Mouse (Mus musculus) cerebellum, postnatal 14 days (tissue): ENCODE measurements around the gene Rnf126.
"Not testable (repeated sequence)": the region's sequence is repeated elsewhere in the genome, so short reads cannot be mapped to it uniquely, and the experiment has no call there.

Experiments
- DNase-seq, 2 experiments: peaks; one replicate each; pipeline ENCODE4 v3.0.0; 2021; ENCODE audit warnings: mixed read lengths in 2 of 2

Gene Rnf126

DNA sequence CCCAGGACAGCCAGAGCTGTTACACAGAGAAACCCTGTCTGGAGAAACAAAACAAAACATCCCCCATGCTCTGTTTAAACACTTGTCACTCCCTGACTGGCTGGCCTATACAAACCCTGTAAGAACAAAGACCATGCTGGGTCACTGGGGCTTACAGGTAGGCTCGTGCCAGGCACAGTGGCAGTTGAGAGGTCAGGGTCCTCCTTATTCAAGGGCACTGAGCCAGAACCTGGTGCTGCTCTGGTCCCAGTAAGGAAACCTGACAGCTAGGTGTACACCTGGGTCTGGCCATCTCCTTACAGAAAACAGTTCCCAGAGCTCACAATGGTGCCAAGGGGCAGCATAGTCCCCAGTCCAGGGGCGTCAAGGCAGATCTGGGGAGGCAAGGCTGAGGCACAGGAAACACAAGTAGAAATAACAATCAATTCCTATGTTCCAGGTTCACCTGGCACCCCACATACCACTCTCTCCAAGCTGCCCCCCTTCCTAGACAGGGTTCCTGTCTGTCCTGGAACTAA is 1.5 kb downstream of the Rnf126 start:
- no peak for DNase-seq

DNA sequence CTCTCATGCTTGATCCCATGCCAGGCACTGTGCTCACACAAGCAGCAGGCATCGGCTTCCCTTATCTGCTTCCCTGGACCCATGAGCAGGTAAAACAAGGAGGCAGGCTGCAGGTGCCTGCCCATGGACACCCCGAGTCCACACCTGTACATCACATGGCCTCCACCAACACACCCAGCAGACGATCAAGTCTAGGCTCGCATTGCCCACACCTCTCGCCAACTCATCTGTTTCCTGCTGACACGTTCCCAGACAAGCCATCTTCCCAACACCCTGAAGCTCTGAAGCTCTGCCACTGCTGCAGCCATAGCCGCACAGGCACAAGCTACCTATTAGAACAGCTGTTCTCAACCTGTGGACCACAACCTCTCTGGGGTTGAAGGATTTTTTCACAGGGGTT is 2.5 kb downstream of the Rnf126 start:
- no peak for DNase-seq

DNA sequence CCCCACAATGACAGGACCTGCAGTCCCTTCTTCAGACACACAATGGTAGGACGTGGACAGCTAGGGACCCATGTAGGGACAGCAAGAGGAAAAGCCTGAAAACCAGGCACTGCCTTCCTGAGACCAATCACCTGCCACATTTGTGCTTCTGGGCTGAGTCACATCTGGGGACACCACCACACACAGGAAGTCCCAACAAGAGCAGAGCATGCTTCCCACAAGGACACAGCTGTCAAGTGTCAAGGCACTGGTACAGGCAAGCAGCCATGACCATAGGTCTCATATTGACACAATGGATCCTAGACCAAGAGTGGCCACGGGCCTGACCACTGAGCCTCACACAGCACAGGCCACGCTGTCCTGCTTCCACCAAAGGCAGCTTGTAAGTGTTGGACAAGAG is 3.9 kb downstream of the Rnf126 start:
- no peak for DNase-seq

DNA sequence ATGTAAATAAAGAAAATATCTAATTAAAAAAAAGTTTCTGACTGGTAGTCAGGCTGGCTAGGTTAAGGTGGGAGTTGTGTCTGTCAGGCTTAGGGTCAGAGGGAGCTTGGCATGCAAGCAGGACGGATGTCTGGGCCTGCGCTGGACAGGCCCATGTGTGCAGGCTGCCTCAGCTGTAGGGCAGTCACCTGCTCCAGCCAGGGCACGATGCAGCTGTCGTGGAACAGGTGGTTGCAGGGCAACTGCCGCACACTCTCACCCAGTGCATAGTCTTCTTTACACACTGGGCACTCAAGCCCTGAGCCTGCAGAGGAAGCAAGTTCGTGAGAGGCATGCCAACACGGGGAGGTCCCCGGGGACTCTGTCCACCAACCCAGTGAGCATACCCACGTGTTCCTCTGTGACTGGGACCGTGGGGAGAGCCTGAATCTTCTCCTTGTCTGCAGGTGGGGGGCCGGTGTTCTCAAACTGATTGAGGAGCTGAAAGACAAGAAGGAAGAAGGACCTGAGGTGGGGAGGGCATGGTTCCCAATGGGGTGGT is 6.1 kb downstream of the Rnf126 start:
- no peak for DNase-seq

DNA sequence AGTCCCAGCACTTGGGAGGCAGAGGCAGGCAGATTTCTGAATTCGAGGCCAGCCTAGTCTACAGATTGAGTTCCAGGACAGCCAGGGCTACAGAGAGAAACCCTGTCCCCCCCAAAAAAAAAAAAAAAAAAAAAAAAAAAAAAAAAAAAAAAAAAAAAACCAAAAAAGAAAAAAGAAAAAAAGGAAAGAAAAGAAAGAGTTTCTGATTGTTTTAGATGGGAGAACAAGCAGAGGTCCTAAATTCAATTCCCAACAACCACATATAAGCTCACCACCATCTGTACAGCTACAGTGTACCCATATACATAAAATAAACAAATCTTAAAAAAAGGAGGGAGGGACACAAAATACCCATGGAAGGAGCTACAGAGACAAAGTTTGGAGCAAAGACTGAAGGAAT is 7.1 kb downstream of the Rnf126 start:
- DNase-seq: not testable (repeated sequence)

DNA sequence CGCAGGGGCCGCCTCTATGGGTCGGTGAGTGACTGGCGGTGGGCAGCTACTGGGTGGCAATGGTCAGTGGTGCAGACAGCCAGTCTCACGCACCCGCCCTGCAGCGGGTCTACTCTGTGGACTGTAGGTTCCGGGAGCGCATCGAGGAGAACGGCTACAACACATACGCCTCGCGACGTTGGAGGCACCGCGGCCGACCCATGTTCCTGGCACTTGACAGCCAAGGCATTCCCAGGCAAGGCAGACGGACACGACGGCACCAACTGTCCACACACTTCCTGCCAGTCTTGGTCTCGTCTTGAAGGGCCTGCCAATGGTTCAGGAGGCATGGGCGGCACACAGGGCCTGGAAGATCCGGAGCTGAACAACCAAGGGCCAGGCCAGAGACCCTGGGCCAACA is 10.1 kb downstream of the Rnf126 start:
- DNase-seq: no peak

DNA sequence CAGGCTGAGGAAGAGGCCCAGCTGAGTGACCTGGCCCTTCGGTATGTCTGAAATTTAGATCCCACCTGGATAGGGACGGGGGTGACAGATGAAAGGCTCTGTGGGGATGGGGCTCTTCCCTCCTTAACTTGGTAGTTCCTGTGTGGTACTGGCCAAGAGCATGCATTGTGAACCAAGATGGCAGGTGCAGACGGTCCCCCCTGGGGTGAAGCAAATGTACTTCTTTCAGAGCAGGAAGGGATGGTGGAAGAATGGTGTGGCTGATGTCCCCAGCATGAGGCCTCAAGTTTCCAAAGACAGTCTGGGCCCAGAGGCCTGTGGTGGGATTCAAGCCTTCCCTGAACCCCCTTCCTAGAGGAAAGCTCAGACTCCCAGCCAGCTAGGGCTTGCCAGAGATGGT is 10.9 kb downstream of the Rnf126 start:
- DNase-seq: no peak

DNA sequence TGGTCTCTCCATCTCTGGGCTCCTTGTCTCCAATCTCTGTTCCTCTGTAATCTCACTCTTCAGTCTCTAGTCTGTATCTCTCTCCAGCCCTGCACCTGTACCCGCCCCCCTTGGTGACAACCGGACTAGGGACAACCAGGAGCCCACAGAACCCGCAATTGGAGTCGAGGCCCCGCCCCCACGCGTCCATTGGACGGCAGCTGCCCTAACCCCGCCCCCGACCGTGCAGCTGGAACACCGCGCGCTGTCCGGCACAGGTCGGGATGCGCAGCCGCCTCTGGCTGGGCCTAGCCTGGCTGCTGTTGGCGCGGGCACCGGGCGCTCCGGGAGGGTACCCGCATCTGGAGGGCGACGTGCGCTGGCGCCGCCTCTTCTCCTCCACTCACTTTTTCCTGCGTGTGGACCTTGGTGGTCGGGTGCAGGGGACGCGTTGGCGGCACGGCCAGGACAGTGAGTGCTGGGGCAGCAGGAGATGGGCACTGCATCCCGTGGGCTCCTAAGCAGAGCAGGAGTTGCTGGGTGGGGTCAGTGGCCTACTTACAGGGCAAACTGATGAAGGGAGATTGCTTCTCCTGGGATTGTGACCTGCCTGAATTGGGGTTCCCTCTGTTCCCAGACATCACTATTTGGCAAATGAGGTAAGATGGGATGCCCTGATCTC is 11.8 kb downstream of the Rnf126 start, which contains the start of gene Fgf22:
TSS of gene Fgf22 (plus strand) at position 221 of the 661 bp plus-strand sequence.
- DNase-seq: peak; percentile 60 to 73

DNA sequence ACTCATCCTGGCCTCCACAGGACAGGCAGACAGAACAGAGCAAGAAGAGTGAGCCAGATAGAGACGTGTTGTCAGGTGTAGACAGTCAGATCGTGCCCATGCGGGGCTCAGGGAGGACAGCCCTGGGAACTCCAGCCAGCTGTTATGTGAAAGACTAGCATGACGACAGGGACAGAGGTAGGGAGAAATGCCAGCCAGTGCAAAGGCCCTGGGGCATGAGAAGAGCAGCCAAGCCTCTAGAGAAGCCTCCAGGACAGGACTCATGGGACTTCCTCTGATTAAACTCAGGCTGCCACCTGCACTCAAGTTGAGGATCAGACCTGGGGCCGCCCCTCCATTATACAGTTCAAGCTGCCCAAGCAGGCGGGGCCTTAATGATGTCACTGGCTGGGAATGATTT is 18.3 kb downstream of the Rnf126 start:
- peak in 1 of 2 experiments; percentile 9 for DNase-seq

DNA sequence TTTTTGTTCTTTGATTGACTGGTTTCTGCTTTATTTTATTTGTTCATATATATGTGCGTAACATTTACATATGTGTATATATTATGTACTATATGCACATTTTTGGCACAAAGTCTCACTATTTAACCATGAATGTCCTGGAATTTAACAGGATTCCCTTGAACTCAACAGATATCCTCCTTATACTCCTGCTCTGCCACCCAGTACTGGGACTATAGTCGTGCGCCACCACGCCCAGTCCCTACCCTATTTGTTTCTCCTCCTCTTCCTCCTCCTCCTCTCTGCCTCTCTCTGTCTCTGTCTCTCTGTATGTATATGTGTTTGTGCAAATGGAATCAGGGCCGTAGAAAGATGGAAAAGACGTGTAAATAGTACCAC is 20.0 kb downstream of the Rnf126 start:
- no peak for DNase-seq

DNA sequence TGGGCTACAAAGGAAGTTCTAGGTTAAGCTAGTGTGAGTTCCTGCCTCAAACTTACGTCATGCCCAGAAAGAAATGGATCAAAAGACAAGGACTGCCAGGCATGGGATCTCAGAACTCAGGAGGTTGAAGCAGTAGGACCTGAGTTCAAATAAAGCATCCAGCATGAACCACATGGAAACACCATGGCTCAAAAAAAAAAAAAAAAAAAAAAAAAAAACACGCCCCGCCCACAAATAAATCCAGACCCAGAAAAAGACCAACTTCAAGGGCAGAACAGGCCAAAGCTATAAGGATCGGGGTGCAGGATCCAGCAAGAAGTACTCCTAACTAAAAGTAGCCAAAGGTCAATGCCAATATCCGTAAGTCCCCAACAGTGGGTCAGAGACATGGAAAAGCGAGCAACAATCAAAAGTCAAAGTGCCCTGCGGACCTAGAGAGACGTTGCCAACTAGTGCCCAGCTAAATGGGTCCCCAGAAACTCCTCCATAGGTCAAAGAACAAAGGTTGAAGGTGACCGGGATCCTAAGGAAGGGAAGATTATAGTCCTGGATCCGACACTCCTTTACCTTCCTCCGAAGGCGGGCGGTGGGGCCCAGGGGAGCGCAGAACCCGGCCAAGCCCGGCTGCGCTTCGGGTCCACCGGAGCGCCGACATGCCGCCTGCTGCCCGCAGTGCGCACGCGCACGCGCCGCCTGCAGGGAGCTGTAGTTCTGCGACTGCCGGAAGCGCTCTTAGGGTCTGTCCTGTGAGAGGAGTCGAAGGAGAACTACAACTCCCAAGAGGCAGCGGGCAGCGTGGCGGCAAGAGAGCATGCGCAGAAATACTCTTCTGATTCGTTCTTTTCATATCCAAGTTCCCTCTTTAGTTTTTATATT is 20.6 kb downstream of the Rnf126 start, which contains the start of gene Polrmt:
TSS of gene Polrmt (minus strand) at position 684 of the 876 bp plus-strand sequence.
- peak; percentile 97 for DNase-seq

DNA sequence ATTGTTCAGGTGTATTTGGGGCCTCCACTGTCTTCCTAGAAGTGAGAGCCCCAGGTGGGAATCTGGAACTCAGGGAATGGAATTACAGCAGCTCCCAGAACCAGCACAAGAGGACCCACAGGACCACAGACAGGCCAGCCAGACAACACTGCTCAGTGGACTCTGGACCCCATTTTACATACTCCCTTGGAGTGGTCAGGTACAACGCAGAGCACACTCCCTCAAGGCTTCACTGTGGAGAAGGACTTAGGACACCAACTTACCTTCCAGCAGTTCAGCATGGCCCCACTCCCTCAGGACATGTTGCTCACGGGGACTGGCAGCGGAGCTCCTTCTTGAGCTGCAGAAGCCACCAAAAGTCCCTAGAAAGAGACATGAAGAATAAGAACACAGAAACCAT is 21.3 kb downstream of the Rnf126 start:
- DNase-seq: no peak

DNA sequence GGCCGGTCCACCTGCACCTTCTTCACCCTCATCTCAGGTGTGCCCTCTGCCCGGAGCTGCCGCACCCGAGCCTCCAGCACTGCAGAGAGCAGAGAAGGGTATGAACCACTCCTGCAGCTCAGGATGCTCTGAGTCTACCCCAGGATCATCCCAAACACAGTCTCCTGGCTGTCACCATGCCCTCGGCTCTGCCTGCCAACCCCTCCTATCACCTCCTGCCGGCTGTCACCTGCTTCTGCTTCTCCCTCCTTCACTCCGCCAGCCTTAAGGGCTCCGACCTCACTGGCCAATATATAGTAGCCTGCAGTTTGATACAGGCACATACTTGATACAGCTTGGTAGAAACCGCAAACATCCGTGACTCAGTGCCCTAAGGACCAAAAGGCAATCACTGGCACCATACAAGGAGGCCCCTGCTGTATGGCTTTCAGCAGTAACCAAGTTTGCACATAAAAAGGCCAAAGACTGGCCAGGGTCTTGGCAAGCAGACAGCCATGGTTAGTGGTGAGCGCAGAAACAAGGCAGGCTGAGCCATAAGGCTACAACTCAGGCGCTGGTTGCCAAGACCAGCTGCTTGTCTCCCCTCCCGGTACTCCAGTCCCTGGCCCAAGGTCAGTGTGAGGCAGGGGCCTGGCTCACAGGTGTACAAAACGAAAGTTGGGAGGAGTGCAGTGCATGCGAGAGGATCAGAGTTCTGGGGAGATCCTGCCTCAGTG is 22.9 kb downstream of the Rnf126 start:
- peak; percentile 75 to 77 for DNase-seq

DNA sequence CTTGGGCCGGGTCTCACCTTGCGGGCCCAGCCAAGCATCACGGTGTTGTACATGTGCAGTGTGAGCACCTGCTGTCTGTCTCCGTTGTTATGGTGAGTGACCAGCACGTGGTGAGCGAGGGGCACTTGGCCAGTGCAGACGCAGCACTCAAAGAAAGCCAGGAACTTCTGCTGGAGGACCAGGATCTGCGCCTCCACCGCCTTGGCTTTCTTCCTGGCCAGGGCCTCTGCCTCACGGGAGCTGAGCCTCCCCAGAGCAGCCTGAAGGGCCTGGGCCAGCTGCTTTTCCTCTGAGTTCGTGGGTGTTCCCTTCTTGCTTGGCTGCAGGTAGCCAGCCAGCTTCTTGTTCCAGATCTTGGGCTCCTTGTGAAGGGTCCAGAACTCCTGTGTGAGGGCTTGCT is 23.6 kb downstream of the Rnf126 start:
- peak; percentile 55 to 60 for DNase-seq

DNA sequence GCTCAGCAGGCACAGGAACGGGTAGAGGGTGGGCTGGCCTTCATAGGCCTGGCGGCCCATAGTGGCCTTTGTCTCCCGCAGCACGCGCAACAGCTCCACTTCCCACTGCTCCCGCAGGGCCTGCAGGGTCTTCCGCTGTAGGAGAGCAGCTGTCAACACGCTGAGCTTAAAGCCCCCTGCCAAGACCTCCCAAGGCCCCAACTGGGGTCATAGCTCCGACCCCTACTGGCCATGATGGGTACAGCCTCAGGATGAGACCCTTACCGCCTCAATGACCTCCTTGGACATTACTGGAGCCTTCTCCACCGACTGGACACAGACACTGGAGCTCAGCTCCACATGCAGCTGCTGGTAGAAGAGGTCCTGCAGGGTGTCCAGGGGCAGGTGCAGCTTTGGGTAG is 25.9 kb downstream of the Rnf126 start:
- DNase-seq: no peak

DNA sequence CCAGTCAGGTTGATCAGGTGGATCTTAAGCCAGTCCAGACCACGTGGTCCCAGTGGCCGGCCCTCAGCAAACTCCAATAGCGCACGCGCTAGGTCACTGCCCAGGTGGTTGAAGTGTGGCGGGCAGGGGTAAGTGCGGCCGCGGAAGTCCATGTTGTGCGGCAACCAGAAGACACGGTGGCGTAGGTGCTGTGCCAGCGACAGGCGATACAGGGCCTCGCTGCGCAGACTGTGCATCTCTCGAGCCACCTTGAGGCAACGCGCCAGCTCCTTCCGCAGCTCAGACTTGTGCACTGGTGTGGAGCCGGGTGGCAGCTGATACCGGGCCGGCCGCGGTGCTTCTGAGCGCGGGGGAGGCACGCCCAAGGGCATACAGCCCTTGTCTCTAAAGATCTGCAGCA is 27.5 kb downstream of the Rnf126 start:
- no peak for DNase-seq

DNA sequence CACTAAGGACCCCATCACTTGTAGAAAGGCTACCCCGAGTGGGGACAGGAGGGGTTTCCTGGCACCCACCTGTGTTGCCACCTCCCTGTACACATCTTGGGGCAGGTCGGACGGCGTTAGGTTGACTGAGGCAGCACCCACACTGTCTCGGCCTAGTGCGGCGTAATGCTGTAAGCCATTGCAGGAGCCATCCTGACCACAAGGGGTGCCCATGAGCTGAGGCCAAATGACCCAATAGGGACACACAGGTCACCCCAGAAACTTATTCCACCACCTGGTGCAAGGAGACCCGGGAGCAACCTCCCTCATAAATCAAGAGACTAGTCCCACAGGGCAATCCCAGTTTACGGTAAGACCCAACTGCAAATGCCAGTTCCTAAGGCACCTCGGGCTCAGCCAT is 28.5 kb downstream of the Rnf126 start:
- peak in 1 of 2 experiments; percentile 72 for DNase-seq

DNA sequence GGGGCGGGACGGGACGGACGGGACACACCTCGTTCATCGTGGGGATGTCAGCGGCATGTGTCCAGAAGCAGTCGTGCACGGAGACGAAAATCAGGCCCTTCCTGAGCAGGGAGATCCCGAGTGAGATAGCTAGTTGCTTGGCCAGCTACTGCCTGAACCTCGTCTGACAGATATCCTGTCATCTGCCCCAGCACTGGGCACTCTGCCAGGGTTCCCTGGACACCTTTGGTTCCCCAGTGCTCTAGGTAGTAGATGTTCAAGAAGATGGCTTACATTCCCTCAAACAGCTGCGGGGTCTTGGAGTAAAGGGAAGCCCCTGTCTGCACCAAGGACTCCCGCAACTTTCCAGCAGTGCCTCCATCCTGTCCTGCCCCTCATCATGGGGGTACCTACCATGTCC is 30.0 kb downstream of the Rnf126 start:
- peak in 1 of 2 experiments; percentile 61 for DNase-seq

DNA sequence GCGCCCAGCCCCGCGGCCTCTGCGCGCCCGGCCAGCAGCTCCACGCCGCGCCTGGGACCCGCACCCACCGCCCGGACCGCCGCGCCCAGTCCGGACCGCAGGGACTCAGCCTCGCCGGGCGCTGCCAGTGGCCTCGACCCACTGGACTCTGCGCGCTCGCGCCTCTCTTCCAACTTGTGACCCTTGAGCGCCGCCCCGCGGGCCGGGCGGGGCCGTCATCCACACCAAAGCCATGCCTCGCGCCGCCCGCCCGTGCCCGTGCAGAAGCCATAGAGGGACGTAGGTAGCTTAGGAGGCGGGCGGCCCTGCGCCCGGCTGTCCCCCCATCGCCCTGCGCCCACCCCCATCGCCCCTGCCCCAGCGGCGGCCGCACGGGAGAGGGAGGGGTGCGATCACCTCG is 31.4 kb downstream of the Rnf126 start:
- peak in 1 of 2 experiments; percentile 62 for DNase-seq

DNA sequence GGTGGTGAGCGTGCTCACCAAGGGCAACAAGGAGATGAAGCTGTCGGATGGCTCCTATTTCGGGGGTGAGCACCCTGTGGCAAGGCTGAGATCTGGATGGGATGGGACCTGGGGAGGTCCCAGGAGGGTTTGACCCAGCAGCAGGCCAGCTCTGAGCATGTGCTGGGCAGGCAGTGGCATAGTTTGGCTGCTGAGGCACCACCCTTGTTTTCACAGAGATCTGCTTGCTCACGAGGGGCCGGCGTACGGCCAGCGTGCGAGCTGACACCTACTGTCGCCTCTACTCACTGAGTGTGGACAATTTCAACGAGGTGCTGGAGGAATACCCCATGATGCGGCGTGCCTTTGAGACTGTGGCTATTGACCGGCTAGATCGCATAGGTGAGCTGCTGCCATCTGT is 32.9 kb downstream of the Rnf126 start:
- DNase-seq: no peak

DNA sequence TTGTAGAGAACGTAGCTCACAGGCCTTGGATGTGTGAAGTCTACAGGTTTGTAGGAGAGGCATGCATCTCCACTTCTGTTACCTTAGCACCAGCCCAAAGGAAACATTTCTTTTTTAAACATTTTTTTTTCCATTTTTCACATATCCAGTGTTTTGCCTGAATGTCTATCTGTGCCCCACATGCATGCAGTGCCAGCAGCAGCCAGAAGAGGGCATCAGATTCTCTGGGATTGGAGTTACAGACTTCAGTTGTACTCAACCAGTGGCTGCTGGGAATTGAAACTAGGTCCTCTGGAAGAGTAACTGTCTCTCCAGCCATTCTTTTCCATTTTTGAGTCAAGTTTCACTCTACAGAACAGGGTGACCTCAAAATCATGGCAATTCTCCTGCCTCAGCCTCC is 34.3 kb downstream of the Rnf126 start:
- peak; percentile 61 to 76 for DNase-seq

DNA sequence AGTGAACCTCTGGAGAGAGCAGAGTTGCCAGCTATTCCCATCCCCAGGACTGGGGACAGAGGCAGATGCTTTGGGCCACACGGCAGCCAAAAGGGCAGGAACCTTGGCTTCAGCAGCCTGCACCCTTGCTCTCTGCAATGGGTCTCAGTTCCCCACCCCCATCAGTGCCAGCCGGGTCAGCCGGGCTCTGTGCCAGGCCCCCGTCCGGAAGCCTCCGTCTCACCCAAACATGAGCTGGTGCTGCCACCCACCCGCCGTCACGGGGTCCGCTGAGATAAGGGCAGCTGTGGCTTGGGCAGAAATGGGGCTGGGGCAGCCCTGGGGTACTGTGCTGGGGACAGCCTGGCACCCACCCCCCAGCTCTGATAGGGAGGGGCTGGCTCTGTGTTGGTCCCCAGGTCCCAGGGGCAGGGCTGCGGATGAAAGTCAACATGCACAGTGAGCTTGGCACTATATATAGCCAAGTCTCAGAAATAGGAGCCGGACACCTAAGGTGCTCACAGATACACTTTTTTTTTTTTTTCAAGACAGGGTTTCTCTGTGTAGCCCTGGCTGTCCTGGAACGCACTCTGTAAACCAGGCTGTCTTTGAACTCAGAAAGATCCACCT is 37.3 kb downstream of the Rnf126 start:
- peak; percentile 51 to 62 for DNase-seq
